Mouse (Mus musculus) embryonic fibroblast, embryonic 13.5 days (primary cell): ENCODE results near the gene Zbtb48. TPM values are rescaled to one million over a fixed set of nuclear protein-coding genes. Genes with fewer than 3 reads are reported as not detected.
A peak's percentile ranks its signal among the peaks of the same experiment; 100 is the strongest.

Source experiments
- H3K27ac ChIP-seq: 2 replicates; pipeline ENCODE4 v1.5.1; 2012; ENCODE audit warnings: low read length, control low read depth, inconsistent platforms; ENCODE audit not compliant: insufficient read depth
- H3K4me1 ChIP-seq: 2 replicates; pipeline ENCODE4 v1.6.1; 2011; ENCODE audit warnings: low read length; ENCODE audit not compliant: control insufficient read depth, insufficient read depth
- H3K4me3 ChIP-seq: 2 replicates; pipeline ENCODE4 v1.5.1; 2011; ENCODE audit warnings: mild to moderate bottlenecking, control low read depth, low read length; ENCODE audit not compliant: insufficient read depth
- CTCF ChIP-seq: IDR thresholded peaks from 2 replicates; pipeline ENCODE4 v1.5.1; 2011; ENCODE audit warnings: mild to moderate bottlenecking, control low read depth, low read length, moderate library complexity, borderline replicate concordance; ENCODE audit not compliant: insufficient read depth
- POLR2A ChIP-seq: IDR thresholded peaks from 2 replicates; pipeline ENCODE4 v1.6.1; 2011; ENCODE audit warnings: low read depth, mild to moderate bottlenecking, control low read depth, low read length, moderate library complexity
- polyA plus RNA-seq: library from polyadenylated mRNA; stranded (reverse); fragments of >200 nt; gene quantifications from 2 replicates; pipeline ENCODE4 v1.2.4, GENCODE M21; 2011; ENCODE audit warnings: low read depth; ENCODE audit not compliant: missing spikeins, insufficient read length

Gene Zbtb48
- polyA plus RNA-seq, 1 experiment = 7.5 TPM

DNA sequence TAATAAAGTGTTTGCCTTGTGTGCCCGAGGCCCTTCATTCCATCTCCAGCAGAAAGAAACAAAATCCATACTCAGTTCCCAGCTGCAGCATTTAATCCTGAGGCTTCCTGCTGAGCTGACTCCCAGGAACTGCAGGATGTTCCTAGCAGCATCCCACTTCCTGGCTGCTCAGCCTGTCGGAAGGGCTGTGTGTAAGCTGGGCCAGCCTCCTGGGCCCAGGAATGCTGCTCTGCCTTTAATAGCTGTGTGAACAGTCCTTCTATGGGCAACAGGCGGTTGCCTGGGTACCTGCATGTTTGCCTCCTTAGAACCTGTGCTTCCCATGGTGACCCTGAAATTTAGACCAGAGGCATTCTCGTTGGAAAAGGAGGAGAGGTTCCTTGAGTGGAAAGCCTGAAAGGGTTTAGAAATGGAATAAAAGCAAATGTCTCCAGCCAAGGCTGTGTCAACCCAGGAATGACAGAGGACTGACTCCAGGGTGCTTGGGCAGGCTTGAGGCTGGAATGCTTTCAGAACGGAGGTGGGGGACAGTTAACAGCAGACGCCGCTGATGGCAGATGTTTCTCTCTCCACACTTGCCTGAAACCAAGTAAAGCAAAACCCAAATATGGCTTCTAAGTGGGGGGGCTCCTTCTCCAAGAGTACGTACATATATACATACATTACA, 19.9 kb downstream of the Zbtb48 start:
- TF ChIP-seq CTCF = no peak
- TF ChIP-seq POLR2A = peak; percentile 67
- Histone ChIP-seq H3K4me1 (peaks cover 9% of the 10 kb centered on the region), H3K27ac (peak overlapping the region; percentile 74), H3K4me3 (peak overlapping the region; percentile 49; the same call in 1 of the 2 replicates)

- no peak for TF ChIP-seq CTCF
- no peak for TF ChIP-seq POLR2A
- Histone ChIP-seq H3K27ac (0 out of 2 replicates have a peak overlapping the region, but pooled peaks have one; percentile 74), H3K4me1 (peaks cover 9% of the 10 kb centered on the region), H3K4me3 (no peak overlapping the region)
Measured at GRCm38 (mm10) chr4:152006812-152007211, 20.7 kb downstream of the Zbtb48 start.

DNA sequence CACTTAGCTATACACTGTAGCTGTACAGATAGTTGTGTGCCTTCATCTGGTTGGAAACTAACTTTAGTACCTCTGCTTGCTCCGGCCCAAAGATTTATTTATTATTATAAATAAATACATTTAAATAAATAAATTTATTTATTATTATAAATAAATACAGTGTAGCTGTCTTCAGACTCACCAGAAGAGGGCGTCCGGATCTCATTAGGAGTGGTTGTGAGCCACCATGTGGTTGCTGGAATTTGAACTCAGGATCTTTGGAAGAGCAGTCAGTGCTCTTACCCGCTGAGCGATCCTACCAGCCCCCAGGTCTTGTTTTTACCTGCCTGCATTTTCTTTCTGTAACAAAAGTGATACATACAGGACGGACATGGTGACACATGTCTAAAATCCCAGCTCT, 21.3 kb downstream of the Zbtb48 start:
- H3K27ac ChIP-seq = no peak overlapping the region
- peaks cover 9% of the 10 kb centered on the region for H3K4me1 ChIP-seq
- no peak for TF ChIP-seq CTCF
- no peak for TF ChIP-seq POLR2A

DNA sequence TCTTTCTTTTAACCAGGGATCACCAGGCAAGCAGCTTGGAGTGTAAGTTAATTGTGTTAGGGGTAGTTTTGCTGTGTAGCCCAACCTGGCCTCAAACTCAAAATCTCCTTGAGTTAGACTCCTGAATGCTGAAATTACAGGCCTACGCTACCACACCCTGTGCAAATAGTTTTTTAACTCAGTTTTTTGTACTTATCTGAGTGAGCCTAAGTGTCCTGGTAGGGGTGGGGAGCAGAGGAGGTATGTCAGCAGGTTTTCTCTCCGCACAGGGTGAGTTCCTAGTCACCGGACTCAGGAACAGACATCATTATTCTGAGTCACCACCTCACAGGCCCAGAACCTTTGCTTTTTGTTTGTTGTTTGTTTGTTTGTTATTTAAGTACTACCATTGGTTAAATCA, 25.4 kb downstream of the Zbtb48 start:
- Histone ChIP-seq H3K27ac (no peak overlapping the region), H3K4me3 (no peak overlapping the region), H3K4me1 (peaks cover 5% of the 10 kb centered on the region)
- no peak for TF ChIP-seq CTCF
- no peak for TF ChIP-seq POLR2A

More for the DNA sequence above, 21.3 kb downstream of the Zbtb48 start:
- no peak overlapping the region for H3K4me3 ChIP-seq

- no peak overlapping the region for H3K27ac ChIP-seq
- TF ChIP-seq CTCF (no peak), POLR2A (no peak)
- H3K4me1 ChIP-seq = peaks cover 2% of the 10 kb centered on the region; the same call in 1 of the 2 replicates
- H3K4me3 ChIP-seq = no peak overlapping the region
Measured at GRCm38 (mm10) chr4:152001335-152001734, 26.1 kb downstream of the Zbtb48 start.

- Histone ChIP-seq H3K27ac (no peak overlapping the region), H3K4me1 (peaks cover 2% of the 10 kb centered on the region; the same call in 1 of the 2 replicates)
- TF ChIP-seq POLR2A = no peak
- no peak for TF ChIP-seq CTCF
Measured at GRCm38 (mm10) chr4:152000906-152001305, 26.6 kb downstream of the Zbtb48 start.

GRCm38 (mm10) chr4:151999481-151999880, 28.0 kb downstream of the Zbtb48 start:
- Histone ChIP-seq H3K27ac (no peak overlapping the region), H3K4me1 (peaks cover 2% of the 10 kb centered on the region; the same call in 1 of the 2 replicates), H3K4me3 (no peak overlapping the region)
- TF ChIP-seq POLR2A (no peak), CTCF (no peak)

More at GRCm38 (mm10) chr4:152000906-152001305, 26.6 kb downstream of the Zbtb48 start:
- no peak overlapping the region for H3K4me3 ChIP-seq

GRCm38 (mm10) chr4:151997701-151998100, 29.8 kb downstream of the Zbtb48 start:
- H3K4me3 ChIP-seq = peak overlapping the region; percentile 86; the same call in 1 of the 2 replicates
- TF ChIP-seq CTCF (no peak), POLR2A (no peak)
- H3K4me1 ChIP-seq = peaks cover 7% of the 10 kb centered on the region
- no peak overlapping the region for H3K27ac ChIP-seq

- H3K4me3 ChIP-seq = peak overlapping the region; percentile 86
- peaks cover 7% of the 10 kb centered on the region for H3K4me1 ChIP-seq
- peak overlapping the region; percentile 72 for H3K27ac ChIP-seq
- TF ChIP-seq CTCF (no peak), POLR2A (no peak)
Measured at GRCm38 (mm10) chr4:151996951-151997222, 30.6 kb downstream of the Zbtb48 start.

GRCm38 (mm10) chr4:151996173-151996950, 31.1 kb downstream of the Zbtb48 start, which contains the start of gene Phf13:
Gene Phf13, minus strand, starts transcription at chr4:151996258.
- Histone ChIP-seq H3K27ac (peak within 1 kb of the TSS; percentile 79), H3K4me3 (peak within 1 kb of the TSS; percentile 86), H3K4me1 (peaks cover 7% of the 10 kb centered on the region)
- TF ChIP-seq CTCF = no peak
- TF ChIP-seq POLR2A = peak; percentile 77
